Mouse (Mus musculus) forebrain, embryonic 15.5 days (tissue): ENCODE results near the gene Srrm3. TPM values are rescaled to one million over a fixed set of nuclear protein-coding genes. Genes with fewer than 3 reads are reported as not detected.

Source experiments
- microRNA-seq: library from miRNA; unstranded; fragments of <30 nt; microRNA quantifications from one replicate; pipeline ENCODE4, GENCODE M21; 2016
- polyA plus RNA-seq: library from polyadenylated mRNA; unstranded; fragments of >200 nt; fragmentation: Nextera tagmentation; extraction: Ambion mirVana; gene quantifications from 2 replicates; pipeline ENCODE4 v1.2.1, GENCODE M21; 2015

The Srrm3 gene
- polyA plus RNA-seq, 1 experiment from 2014 or later = 56.0 TPM

Small RNA genes within 50 kb of the gene (microRNA-seq; reads per million reads assigned to microRNA genes)
- gene Gm23268 = not detected

Other genes with a start within 250 kb of the Srrm3 start
- gene Ccl26, start 243.3 kb upstream of the Srrm3 start, polyA plus RNA-seq = not detected in 2 replicates
- 0.87 and 1.1 TPM in 2 replicates for gene Ccl24, start 233.8 kb upstream of the Srrm3 start, polyA plus RNA-seq
- gene Rhbdd2, start 174.3 kb upstream of the Srrm3 start, polyA plus RNA-seq = 61.0 and 61.5 TPM in 2 replicates
- 108 and 111 TPM in 2 replicates for gene Por, start 136.9 kb upstream of the Srrm3 start, polyA plus RNA-seq
- gene Tmem120a, start 62.4 kb upstream of the Srrm3 start, polyA plus RNA-seq = 74.9 and 80.7 TPM in 2 replicates
- gene Styxl1, start 28.5 kb upstream of the Srrm3 start, polyA plus RNA-seq = 0.34 TPM in 2 replicates
- gene Mdh2, start 28.4 kb upstream of the Srrm3 start, polyA plus RNA-seq = 554 and 557 TPM in 2 replicates
- gene Hspb1, start 81.0 kb downstream of the Srrm3 start, polyA plus RNA-seq = 6.2 and 6.5 TPM in 2 replicates
- 664 and 720 TPM in 2 replicates for gene Ywhag, start 127.7 kb downstream of the Srrm3 start, polyA plus RNA-seq
- 0.87 and 1.2 TPM in 2 replicates for gene Ssc4d, start 167.6 kb downstream of the Srrm3 start, polyA plus RNA-seq
- gene Zp3, start 173.2 kb downstream of the Srrm3 start, polyA plus RNA-seq = not detected in 2 replicates
- 26.6 and 27.6 TPM in 2 replicates for gene Dtx2, start 187.9 kb downstream of the Srrm3 start, polyA plus RNA-seq
- not detected in 2 replicates for gene Upk3b, start 231.6 kb downstream of the Srrm3 start, polyA plus RNA-seq
- gene Upk3bl, start 247.6 kb downstream of the Srrm3 start, polyA plus RNA-seq = not detected in 2 replicates